Mouse (Mus musculus) embryonic fibroblast, embryonic 13.5 days (primary cell): Measurements from ENCODE around the gene Tap2.

Source experiments
- CTCF ChIP-seq: IDR thresholded peaks from 2 replicates; pipeline ENCODE4 v1.5.1; 2011; ENCODE audit warnings: mild to moderate bottlenecking, control low read depth, low read length, moderate library complexity, borderline replicate concordance; ENCODE audit not compliant: insufficient read depth
- POLR2A ChIP-seq: IDR thresholded peaks from 2 replicates; pipeline ENCODE4 v1.6.1; 2011; ENCODE audit warnings: low read depth, mild to moderate bottlenecking, control low read depth, low read length, moderate library complexity

DNA sequence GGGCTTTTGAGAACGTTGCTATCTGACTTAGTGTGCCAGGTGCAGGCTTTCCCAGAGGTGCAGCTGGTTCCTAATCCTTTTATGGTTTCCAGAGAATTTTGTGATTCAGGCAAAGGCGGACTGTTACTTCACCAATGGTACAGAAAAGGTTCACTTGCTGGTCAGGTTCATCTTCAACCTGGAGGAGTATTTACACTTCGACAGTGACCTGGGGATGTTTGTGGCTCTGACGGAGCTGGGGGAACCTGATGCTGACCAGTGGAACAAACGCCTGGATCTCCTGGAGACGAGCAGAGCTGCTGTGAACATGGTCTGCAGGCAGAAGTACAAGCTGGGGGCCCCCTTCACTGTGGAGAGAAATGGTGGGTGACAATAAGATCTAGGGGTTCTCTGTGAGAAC lies 37.6 kb downstream of the Tap2 start:
- TF ChIP-seq CTCF (no peak), POLR2A (no peak)
